Mouse (Mus musculus): ENCODE results near the gene Afmid.

- TF ChIP-seq EP300 (IDR thresholded peaks at IDR 0.05; ENCODE audit: low read depth): no peak
- no peak for TF ChIP-seq CTCF (IDR thresholded peaks at IDR 0.05; ENCODE audit: low read depth)
Measured at GRCm38 (mm10) chr11:117878892-117879291, 53.2 kb downstream of the Afmid start.
